Mouse (Mus musculus): ENCODE measurements around the gene Mgarp. TPM values are rescaled to one million over a fixed set of nuclear protein-coding genes. Genes with fewer than 3 reads are reported as not detected.
A peak's percentile ranks its signal among the peaks of the same experiment; 100 is the strongest.
"Not testable (repeated sequence)": the region's sequence is repeated elsewhere in the genome, so short reads cannot be mapped to it uniquely, and the experiment has no call there.

Gene Mgarp
- under 1 TPM; 0.42 to 0.48 TPM for total RNA-seq (2021)

- intact Hi-C loops (cut with DNase I) = loop anchor here (2.0 kb wide), 1 partner anchor 18 kb away; no protein-coding TSS in a partner anchor
- peak; percentile 71 to 76 for DNase-seq
Measured at GRCm38 (mm10) chr3:51396219-51397068, at the start of gene Mgarp. Gene Mgarp (minus strand): TSS chr3:51396738.

GRCm38 (mm10) chr3:51434871-51435595 lies 38.5 kb upstream of the Mgarp start:
- DNase-seq = no peak
- intact Hi-C loops (cut with DNase I) = no loop called here

DNA sequence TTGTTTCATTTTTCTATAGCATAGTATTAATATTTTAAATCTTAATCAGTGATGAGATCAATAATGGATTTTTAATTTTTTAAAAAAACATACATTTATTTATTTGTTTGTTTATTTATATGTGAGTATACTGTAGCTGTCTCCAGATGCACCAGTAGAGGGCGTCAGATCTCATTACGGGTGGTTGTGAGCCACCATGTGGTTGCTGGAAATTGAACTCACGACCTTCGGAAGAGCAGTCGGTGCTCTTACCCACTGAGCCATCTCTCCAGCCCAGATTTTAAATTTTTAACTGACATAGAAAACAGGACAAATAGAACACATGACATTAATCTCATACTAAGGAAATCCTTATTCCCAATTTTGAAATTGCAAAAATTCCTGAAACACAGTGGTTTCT lies 37.8 kb upstream of the Mgarp start:
- intact Hi-C loops (cut with DNase I); DNase-seq: not testable (repeated sequence)

DNA sequence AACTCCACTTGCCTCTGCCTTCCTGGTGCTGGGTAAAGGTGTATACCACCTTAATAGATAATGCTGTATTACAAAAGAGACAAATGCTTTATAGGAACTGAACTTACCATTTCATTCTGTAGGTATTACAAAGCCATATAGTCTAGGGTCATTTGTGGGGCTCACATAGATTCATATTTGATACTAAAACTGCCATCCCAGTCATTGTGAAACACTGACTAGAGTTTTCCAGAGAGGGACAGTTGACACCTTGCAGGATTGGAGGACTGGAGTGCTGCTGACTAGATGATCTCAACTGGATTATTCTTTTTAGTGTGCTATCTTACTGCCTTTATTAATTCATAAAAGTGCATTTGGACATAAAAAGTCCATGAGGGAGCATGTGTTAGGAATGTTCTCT lies 28.9 kb upstream of the Mgarp start:
- intact Hi-C loops (cut with DNase I) = no loop called here
- DNase-seq = no peak

GRCm38 (mm10) chr3:51421921-51422320 lies 25.4 kb upstream of the Mgarp start:
- intact Hi-C loops (cut with DNase I) = no loop called here
- no peak for DNase-seq

DNA sequence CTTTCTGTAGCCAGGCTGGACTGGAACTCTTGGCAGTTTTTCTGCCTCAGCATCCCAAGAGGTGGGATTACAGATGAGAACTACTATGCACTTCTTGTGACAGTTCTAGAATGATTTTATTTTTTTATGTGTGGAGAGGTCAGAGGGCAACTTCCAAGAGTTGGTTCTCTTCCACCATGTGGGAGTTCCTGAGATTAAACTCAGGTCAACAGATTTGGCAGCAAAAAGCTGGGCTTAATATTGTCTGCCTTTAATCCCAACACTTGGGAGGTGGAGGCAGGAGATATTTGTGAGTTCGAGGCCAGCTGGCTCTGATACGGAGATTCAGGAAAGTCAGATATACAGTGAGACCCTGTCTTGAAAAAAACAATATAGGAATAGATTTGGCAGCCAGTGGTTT lies 21.4 kb upstream of the Mgarp start:
- DNase-seq = no peak
- intact Hi-C loops (cut with DNase I) = no loop called here

DNA sequence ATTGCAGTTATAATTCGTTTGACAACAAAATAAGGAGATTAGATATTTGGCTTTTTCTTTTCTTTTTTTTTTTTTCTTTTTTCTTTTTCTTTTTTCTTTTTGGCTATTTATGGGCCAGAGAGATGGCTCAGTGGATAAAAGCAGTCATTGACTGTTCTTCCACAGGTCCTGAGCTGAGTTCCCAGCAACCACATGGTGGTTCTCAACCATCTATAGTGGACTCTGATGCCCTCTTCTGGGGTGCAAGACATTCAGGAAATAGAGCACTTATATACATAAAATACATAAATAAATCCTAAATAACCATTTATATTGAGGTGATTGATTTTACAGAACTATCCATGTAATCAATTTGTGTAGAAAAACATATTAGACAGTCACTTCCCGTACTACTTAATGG lies 20.9 kb upstream of the Mgarp start:
- intact Hi-C loops (cut with DNase I) = no loop called here
- DNase-seq = no peak

- intact Hi-C loops (cut with DNase I) = no loop called here
- DNase-seq = no peak
Measured at GRCm38 (mm10) chr3:51417135-51417458, 20.6 kb upstream of the Mgarp start.

DNA sequence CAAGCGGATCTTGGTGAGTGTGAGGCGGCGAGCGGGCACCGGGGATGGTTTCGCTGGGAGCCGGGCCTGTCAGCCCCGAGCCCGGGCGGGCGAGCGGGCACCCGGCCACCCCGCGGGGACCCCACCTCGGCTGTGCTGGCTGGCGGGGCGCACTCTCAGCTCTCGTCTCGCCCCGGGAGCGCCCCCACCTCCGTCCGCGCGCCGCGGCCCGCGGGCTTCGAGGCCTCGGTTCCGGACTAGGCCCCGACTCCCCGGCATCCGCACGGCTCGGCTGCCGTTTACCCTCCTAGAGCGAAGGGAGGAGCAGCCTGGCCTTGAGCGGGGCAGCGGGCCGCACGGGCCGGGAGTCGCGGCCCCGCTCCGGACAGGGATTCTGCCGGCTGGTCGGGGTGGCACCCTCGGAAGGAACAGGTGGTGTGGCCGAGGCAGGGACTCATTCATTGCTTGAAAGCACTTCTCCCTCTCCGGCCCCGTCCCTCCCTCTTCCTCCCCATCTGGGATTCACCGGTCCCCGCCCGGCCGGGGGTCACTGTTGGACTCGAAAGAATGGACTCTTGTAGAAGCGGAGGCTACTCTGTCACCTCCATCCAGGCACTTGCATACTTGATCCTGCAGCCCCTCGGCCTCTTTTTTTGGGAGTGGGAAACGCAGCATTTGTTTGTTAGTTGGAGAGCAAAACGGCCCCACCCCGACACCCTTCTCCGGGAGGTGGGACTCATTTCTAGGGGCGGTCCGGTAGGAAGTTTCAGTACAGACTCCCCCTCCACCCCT lies 20.0 kb upstream of the Mgarp start:
- intact Hi-C loops (cut with DNase I) = no loop called here
- peak; percentile 62 to 71 for DNase-seq

GRCm38 (mm10) chr3:51416073-51416363 lies 19.5 kb upstream of the Mgarp start:
- intact Hi-C loops (cut with DNase I) = no loop called here
- no peak for DNase-seq

DNA sequence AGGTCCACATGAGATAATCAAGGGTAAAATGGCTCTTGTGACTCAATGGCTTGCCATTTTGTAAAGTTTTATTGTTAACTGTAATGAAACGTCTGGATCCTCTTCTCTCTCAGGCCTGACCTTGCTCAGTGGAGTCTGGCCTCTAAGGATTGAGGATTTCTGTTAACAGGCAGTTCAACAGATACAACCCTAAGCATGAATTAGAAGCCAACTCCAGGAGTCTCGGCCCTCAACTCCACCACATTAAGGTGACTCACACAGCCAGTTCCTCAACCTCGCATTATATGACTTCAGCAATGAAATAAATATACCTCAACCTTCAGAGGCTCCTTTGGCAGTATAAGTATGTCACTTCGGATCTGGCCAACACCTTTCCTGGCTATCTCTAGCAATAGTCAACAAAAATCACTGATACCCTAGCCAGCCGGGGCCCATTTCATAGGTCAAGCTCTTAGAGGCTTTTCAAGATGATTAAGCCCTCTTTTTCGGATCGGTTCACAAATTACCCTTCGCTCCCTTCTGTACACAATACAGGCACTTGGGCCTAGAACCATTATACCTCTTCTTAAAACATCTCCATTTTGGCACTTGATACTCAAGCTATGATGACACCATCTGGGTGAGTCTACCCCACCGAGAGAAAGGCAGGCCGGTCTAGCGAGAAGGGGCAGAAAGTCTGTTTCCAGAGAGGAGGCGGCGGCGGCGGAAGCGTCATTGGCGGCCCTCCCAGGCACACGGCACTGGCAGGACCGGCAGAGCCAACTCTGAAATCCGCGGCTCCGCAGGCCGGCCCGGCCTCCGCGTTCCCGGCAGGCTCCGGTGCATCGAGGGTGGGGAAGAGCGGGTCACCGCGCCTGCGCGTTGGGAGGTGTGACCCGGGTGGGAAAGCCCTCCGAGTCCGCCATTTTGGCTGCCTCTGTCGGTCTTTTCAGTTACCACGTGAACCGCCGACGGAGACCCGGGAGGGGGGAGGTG lies 18.8 kb upstream of the Mgarp start, which contains the start of gene Naa15:
TSS of gene Naa15 (plus strand) at position 51 of the 975 bp plus-strand sequence.
- intact Hi-C loops (cut with DNase I) = no loop called here

GRCm38 (mm10) chr3:51413276-51413675 lies 16.7 kb upstream of the Mgarp start:
- no peak for DNase-seq
- intact Hi-C loops (cut with DNase I) = no loop called here

More for the DNA sequence above, 18.8 kb upstream of the Mgarp start, which contains the start of gene Naa15:
- DNase-seq = peak; percentile 97

DNA sequence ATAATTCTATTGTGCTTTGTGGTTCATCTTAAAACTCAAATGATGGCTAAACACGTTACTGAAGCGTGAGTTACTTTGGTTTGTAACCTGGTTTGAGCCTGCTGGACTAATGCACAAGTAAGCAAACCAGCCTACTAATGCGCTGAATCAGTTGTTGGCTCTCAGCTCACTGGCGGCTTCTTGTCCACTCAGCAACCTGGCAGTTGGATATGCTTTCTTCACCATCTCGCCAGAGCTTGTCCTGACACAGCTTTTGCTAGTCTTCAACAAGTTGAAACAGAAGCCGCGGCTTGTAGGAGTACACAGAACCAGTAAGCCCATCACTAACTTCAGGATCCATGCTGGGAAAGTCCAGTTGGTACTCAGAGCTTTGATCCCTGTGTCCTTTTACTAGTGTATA lies 15.9 kb upstream of the Mgarp start:
- DNase-seq = no peak
- intact Hi-C loops (cut with DNase I) = no loop called here

DNA sequence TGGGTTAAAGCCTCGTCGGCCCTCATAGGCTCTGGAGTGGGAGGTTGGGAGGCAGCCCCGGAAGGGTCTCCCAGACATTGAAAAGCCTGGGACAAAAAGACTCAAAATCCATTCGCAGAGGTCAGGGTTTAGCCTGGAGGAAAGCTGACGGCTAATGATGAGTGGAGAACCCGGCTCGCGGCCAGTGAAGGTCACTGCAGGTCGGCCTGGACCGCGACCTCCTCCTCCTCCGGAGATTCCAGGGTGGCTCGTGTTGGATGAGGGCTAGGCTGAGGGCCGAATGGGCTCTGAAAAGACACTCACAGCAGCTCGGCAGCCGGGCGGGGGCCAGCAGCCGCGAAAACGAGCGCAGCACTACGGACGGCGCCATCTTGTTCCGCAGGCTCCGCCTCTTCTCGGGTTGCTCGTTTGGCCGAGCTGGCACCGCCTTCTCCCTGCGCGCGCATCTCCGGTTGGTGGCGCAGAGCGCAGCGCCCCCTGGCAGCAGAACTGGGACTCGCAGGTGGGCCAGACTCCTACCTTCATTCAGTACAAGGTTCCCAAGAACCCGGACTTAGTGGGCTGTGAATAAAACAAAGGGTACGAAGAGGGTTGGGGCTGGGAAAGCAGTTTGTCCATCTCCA lies 12.1 kb upstream of the Mgarp start, which contains the start of gene Ndufc1:
TSS of gene Ndufc1 (minus strand) at position 428 of the 623 bp plus-strand sequence.
- DNase-seq = peak; percentile 97 to 99
- intact Hi-C loops (cut with DNase I) = loop anchor here (5.0 kb wide), 2 partner anchors 121 to 176 kb away; no protein-coding TSS in a partner anchor

DNA sequence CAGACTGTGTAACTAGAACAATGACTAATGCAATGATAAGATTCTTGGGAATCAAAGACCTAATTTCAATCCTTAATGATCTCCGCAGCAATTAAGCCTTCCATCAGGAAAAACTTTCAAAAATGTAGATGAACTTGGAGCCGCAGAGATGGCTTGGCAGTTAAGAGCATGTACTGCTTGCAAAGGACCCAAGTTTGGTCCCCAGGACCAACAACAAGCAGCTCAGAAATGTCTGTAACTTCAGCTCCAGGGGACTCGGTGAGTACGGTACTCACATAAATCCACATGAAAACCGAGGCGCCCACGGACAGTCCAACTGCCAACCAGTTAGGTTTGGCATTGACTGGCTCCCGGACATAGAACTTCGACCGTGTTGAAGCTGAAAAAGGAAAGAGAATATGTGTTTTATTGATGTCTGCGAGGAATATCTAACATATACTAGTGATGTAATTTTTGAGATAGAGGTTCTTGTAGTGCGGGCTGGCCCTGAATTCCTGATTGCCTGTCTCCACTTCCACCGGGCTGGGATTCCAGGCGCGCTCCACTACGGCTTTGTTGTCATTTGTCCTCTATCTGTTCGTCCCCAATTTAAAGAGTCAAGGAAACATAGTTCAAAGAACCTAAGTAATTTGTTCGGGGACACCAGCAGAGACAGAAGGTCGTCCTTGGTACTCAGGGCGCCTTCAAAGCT lies 11.5 kb upstream of the Mgarp start:
- intact Hi-C loops (cut with DNase I) = loop anchor here (2.0 to 5.0 kb wide), 3 partner anchors 29 to 176 kb away; no protein-coding TSS in a partner anchor
- DNase-seq = peak; percentile 25 to 52

- intact Hi-C loops (cut with DNase I) = no loop called here
- no peak for DNase-seq
Measured at GRCm38 (mm10) chr3:51402628-51403027, 6.1 kb upstream of the Mgarp start.

- intact Hi-C loops (cut with DNase I); DNase-seq: not testable (repeated sequence)
Measured at GRCm38 (mm10) chr3:51402054-51402453, 5.5 kb upstream of the Mgarp start.

DNA sequence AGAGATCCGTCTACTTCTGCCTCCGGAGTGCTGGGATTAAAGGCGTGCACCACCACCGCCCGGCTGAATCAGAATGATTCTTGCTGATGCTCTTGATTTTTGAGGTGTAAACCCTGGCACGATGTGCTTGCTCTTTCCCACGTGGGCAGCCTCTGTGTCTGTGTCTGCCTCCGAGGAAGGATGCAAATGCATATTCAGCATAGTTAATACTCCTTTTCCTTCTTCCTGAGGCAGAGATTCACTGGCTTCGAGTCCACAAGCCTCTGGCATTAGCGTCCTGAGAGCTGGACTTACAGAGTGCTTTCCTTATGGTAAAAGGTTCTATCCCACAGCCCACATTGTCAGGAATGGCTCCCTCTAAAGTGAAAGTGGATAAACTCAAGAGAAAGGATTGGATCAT lies 4.1 kb upstream of the Mgarp start:
- intact Hi-C loops (cut with DNase I) = no loop called here
- no peak for DNase-seq

DNA sequence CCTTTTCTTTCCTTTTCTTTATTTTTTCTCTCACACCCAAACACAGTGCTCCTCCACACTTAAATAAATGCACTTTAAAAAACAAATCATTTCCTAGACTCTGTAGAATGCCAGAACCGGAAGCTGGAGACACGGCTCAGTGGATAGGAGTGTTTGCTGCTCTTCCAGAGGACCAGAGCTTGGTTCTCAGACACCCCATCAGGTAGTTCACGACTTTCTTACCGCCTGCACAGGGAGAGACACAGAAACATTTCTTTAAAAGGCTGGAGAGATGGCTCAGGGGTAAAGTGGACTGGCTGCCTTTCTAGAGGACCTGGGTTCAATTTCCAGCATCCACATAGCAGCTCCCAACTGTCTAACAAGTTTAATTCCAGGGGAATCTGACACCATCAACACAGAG lies 3.0 kb upstream of the Mgarp start:
- no peak for DNase-seq
- intact Hi-C loops (cut with DNase I) = no loop called here

Measured in heart, postnatal 10 days (tissue).